Mouse (Mus musculus) olfactory bulb, adult 2 months (tissue): ENCODE results near the gene Abcg4.

Experiments used
- CTCF ChIP-seq: fragments of 200-500 bp; IDR thresholded peaks from 2 replicates; pipeline ENCODE4 v1.5.1; 2012; ENCODE audit warnings: low read depth, mild to moderate bottlenecking, low read length, moderate library complexity; ENCODE audit not compliant: insufficient read depth
- POLR2A ChIP-seq: fragments of 200-500 bp; IDR thresholded peaks from 2 replicates; pipeline ENCODE4 v1.6.1; 2012; ENCODE audit warnings: mild to moderate bottlenecking, low read depth, low read length, moderate library complexity; ENCODE audit not compliant: insufficient read depth

- TF ChIP-seq POLR2A (no peak), CTCF (no peak)
Observed at GRCm38 (mm10) chr9:44266478-44267226, 21.8 kb downstream of the Abcg4 start.
